Mouse (Mus musculus) lung, embryonic 15.5 days (tissue): ENCODE results near the gene Il15ra. TPM values are rescaled to one million over a fixed set of nuclear protein-coding genes. Genes with fewer than 3 reads are reported as not detected.

Experiments used
- polyA plus RNA-seq: library from polyadenylated mRNA; unstranded; fragments of >200 nt; fragmentation: Nextera tagmentation; extraction: Ambion mirVana; gene quantifications from 2 replicates; pipeline ENCODE4 v1.2.1, GENCODE M21; 2015

Il15ra gene
- polyA plus RNA-seq, 1 experiment from 2014 or later: 4.5 TPM

Other genes starting within 250 kb of the Il15ra start
- gene Pfkfb3, start 151.2 kb upstream of the Il15ra start, polyA plus RNA-seq: 22.0 and 25.4 TPM in 2 replicates
- gene Rbm17, start 101.1 kb upstream of the Il15ra start, polyA plus RNA-seq: 134 and 136 TPM in 2 replicates
- gene Gm17490, start 79.0 kb upstream of the Il15ra start, polyA plus RNA-seq: not detected in 2 replicates
- gene Il2ra, start 62.5 kb upstream of the Il15ra start, polyA plus RNA-seq: 0.82 and 3.8 TPM in 2 replicates
- gene Fbh1, start 72.3 kb downstream of the Il15ra start, polyA plus RNA-seq: 98.8 and 105 TPM in 2 replicates
- 34.6 and 41.7 TPM in 2 replicates for gene Ankrd16, start 72.6 kb downstream of the Il15ra start, polyA plus RNA-seq